Mouse (Mus musculus): Measurements from ENCODE around the gene Alg1.

DNA sequence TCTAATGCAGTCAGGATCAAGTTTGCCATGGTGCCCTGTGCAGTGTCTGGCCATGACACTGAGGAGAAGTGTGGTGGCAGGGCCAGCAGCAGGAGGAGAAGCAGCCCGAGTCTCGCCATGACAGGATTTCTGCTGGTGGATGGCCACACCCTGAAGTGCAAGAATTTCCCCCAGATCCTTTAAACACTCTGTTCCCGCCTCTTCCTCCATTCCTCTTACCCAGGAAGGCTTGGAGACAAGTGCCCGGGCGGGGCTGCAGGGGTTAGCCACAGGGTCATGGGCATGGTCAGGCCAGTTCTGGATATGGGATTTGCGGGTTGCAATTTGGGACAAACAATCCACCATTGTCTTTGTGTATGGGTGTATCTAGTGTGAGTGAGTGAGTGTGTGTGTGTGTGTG lies 11.3 kb upstream of the Alg1 start, which contains the start of gene AU021092:
- TF ChIP-seq CTCF (IDR thresholded peaks at IDR 0.05; ENCODE audit: low read depth) (no peak), EP300 (IDR thresholded peaks at IDR 0.05; ENCODE audit: low read depth) (no peak)
